Mouse (Mus musculus) stomach, postnatal 0 days (tissue): ENCODE results near the gene Gltp.

Experiments
- CTCF ChIP-seq: IDR thresholded peaks from 2 replicates; pipeline ENCODE4 v1.5.1; 2016; ENCODE audit warnings: antibody characterized with exemption, low read depth, mild to moderate bottlenecking, moderate library complexity
- EP300 ChIP-seq: optimal IDR thresholded peaks from 2 replicates; pipeline ENCODE3; 2016; ENCODE audit warnings: antibody characterized with exemption

DNA sequence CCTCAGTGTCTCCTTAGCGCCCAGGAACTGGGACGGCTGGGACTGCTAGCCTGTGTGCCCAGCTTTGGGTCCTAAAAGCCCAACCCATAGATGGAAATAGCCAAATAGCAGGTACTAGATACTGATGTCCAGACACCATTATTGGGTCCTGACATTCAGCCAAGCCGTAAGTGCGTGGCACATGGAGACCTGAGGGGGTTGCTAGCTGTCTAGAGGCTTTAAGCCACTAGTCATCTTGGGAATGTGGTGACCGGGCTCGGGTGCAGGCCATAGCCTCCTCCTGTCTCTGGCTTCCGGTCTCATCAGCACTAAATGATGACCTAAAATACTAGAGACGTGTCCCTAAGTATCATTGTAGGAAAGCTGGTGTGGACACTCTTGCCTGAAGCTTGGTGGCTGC lies 27.2 kb upstream of the Gltp start:
- TF ChIP-seq CTCF (no peak), EP300 (no peak)
